Mouse (Mus musculus) regulatory T cell (primary cell): ENCODE measurements around the gene Ckb.
"Not testable (repeated sequence)": the region's sequence is repeated elsewhere in the genome, so short reads cannot be mapped to it uniquely, and the experiment has no call there.

ENCODE experiments used
- in situ Hi-C: fragments of 300-600 bp; cut with MboI, MseI; formaldehyde crosslinking; loops from one replicate; pipeline ENCODE4 v1.15.1; 2025; ENCODE audit warnings: high pct_unique_total_duplicates

Ckb gene

GRCm38 (mm10) chr12:111672176-111672575 lies at the start of gene Ckb:
Ckb (minus strand) TSS chr12:111672338.
- in situ Hi-C loops: no loop called here

GRCm38 (mm10) chr12:111720222-111720621 lies 48.1 kb upstream of the Ckb start:
- in situ Hi-C loops: no loop called here

- in situ Hi-C loops: no loop called here
These were observed 46.5 kb upstream of the Ckb start for GRCm38 (mm10) chr12:111718656-111719055.

- in situ Hi-C loops: no loop called here
These were observed 44.4 kb upstream of the Ckb start for GRCm38 (mm10) chr12:111716505-111716904.

GRCm38 (mm10) chr12:111713880-111714279 lies 41.7 kb upstream of the Ckb start:
- in situ Hi-C loops: not testable (repeated sequence)

GRCm38 (mm10) chr12:111713004-111713651 lies 41.0 kb upstream of the Ckb start, which contains the start of the genes Bag5 and Apopt1:
Bag5 (minus strand) TSS chr12:111713257.
Apopt1 (plus strand) TSS chr12:111713261.
- in situ Hi-C loops: no loop called here

GRCm38 (mm10) chr12:111712476-111712875 lies 40.3 kb upstream of the Ckb start:
- in situ Hi-C loops: no loop called here

GRCm38 (mm10) chr12:111710091-111710490 lies 38.0 kb upstream of the Ckb start:
- in situ Hi-C loops: no loop called here

GRCm38 (mm10) chr12:111708181-111708580 lies 36.0 kb upstream of the Ckb start:
- in situ Hi-C loops: no loop called here

GRCm38 (mm10) chr12:111705186-111705973 lies 33.2 kb upstream of the Ckb start:
- in situ Hi-C loops: no loop called here

GRCm38 (mm10) chr12:111704609-111705008 lies 32.5 kb upstream of the Ckb start:
- in situ Hi-C loops: no loop called here

- in situ Hi-C loops: no loop called here
These were observed 31.2 kb upstream of the Ckb start for GRCm38 (mm10) chr12:111703301-111703700.

- in situ Hi-C loops: no loop called here
These were observed 28.9 kb upstream of the Ckb start for GRCm38 (mm10) chr12:111700920-111701458.

- in situ Hi-C loops: loop anchor here (5.0 kb wide), 1 partner anchor 47 kb away; no protein-coding TSS in a partner anchor
These were observed 27.4 kb upstream of the Ckb start for GRCm38 (mm10) chr12:111699542-111699941.

GRCm38 (mm10) chr12:111698346-111698913 lies 26.3 kb upstream of the Ckb start:
- in situ Hi-C loops: loop anchor here (5.0 kb wide), 1 partner anchor 46 kb away; no protein-coding TSS in a partner anchor

GRCm38 (mm10) chr12:111697708-111698107 lies 25.6 kb upstream of the Ckb start:
- in situ Hi-C loops: loop anchor here (5.0 kb wide), 1 partner anchor 45 kb away; no protein-coding TSS in a partner anchor

- in situ Hi-C loops: loop anchor here (5.0 kb wide), 1 partner anchor 44 kb away; no protein-coding TSS in a partner anchor
These were observed 24.1 kb upstream of the Ckb start for GRCm38 (mm10) chr12:111696239-111696638.

- in situ Hi-C loops: loop anchor here (5.0 kb wide), 1 partner anchor 43 kb away; no protein-coding TSS in a partner anchor
These were observed 23.0 kb upstream of the Ckb start for GRCm38 (mm10) chr12:111694880-111695804.

GRCm38 (mm10) chr12:111694271-111694781 lies 22.2 kb upstream of the Ckb start:
- in situ Hi-C loops: no loop called here
